Mouse (Mus musculus) layer of hippocampus, adult 8-10 months (tissue): ENCODE measurements at regions not wholly inside any gene's neighbourhood (a gene's known extent, or its start where the extent isn't known, plus 50 kb on each side); places are given as distances from the start of the nearest gene placed in this dataset.

Experiments
- DNase-seq, 2 experiments: peaks; one replicate each; pipeline ENCODE4 v3.0.0; 2022; ENCODE audit warnings: low spot score in 2 of 2

- no peak for DNase-seq
Observed at GRCm38 (mm10) chr12:107230097-107230496, 258.3 kb upstream of the 3110018I06Rik start.

- no peak for DNase-seq
Observed at GRCm38 (mm10) chr12:107231629-107232028, 256.8 kb upstream of the 3110018I06Rik start.

GRCm38 (mm10) chr12:107250747-107251470 is 237.5 kb upstream of the 3110018I06Rik start:
- DNase-seq = no peak

GRCm38 (mm10) chr12:107251981-107252380 is 236.5 kb upstream of the 3110018I06Rik start:
- no peak for DNase-seq

- DNase-seq = no peak
Observed at GRCm38 (mm10) chr12:107262076-107262475, 226.4 kb upstream of the 3110018I06Rik start.

GRCm38 (mm10) chr12:107262516-107262915 is 225.9 kb upstream of the 3110018I06Rik start:
- DNase-seq = no peak

- no peak for DNase-seq
Observed at GRCm38 (mm10) chr12:107266696-107267095, 221.7 kb upstream of the 3110018I06Rik start.

GRCm38 (mm10) chr12:107285622-107286021 is 202.8 kb upstream of the 3110018I06Rik start:
- DNase-seq = no peak

GRCm38 (mm10) chr12:107291377-107291776 is 197.1 kb upstream of the 3110018I06Rik start:
- DNase-seq = no peak

- DNase-seq = no peak
Observed at GRCm38 (mm10) chr12:107307094-107307740, 181.2 kb upstream of the 3110018I06Rik start.

GRCm38 (mm10) chr12:107315446-107315845 is 173.0 kb upstream of the 3110018I06Rik start:
- peak in 1 of 2 experiments; percentile 6 for DNase-seq

GRCm38 (mm10) chr12:107322861-107323260 is 165.6 kb upstream of the 3110018I06Rik start:
- no peak for DNase-seq

- DNase-seq = no peak
Observed at GRCm38 (mm10) chr12:107326101-107326500, 162.3 kb upstream of the 3110018I06Rik start.

- no peak for DNase-seq
Observed at GRCm38 (mm10) chr12:107327107-107327770, 161.2 kb upstream of the 3110018I06Rik start.

GRCm38 (mm10) chr12:107328986-107329385 is 159.4 kb upstream of the 3110018I06Rik start:
- DNase-seq = no peak

- no peak for DNase-seq
Observed at GRCm38 (mm10) chr12:107334366-107334765, 154.1 kb upstream of the 3110018I06Rik start.

GRCm38 (mm10) chr12:107335106-107335505 is 153.3 kb upstream of the 3110018I06Rik start:
- peak in 1 of 2 experiments; percentile 32 for DNase-seq

- DNase-seq = no peak
Observed at GRCm38 (mm10) chr12:107338758-107339157, 149.7 kb upstream of the 3110018I06Rik start.

GRCm38 (mm10) chr12:107356211-107356610 is 132.2 kb upstream of the 3110018I06Rik start:
- no peak for DNase-seq

- DNase-seq = no peak
Observed at GRCm38 (mm10) chr12:107356974-107357373, 131.5 kb upstream of the 3110018I06Rik start.

GRCm38 (mm10) chr12:107360511-107360910 is 127.9 kb upstream of the 3110018I06Rik start:
- DNase-seq = no peak

GRCm38 (mm10) chr12:107361606-107362005 is 126.8 kb upstream of the 3110018I06Rik start:
- DNase-seq = no peak
